Mouse (Mus musculus): Measurements from ENCODE around the gene Mical3. TPM values are rescaled to one million over a fixed set of nuclear protein-coding genes. Genes with fewer than 3 reads are reported as not detected.

The Mical3 gene
- 8.9 and 11.5 TPM in 2 replicates for polyA plus RNA-seq (2015; fragmentation: Nextera tagmentation; extraction: Ambion mirVana)

DNA sequence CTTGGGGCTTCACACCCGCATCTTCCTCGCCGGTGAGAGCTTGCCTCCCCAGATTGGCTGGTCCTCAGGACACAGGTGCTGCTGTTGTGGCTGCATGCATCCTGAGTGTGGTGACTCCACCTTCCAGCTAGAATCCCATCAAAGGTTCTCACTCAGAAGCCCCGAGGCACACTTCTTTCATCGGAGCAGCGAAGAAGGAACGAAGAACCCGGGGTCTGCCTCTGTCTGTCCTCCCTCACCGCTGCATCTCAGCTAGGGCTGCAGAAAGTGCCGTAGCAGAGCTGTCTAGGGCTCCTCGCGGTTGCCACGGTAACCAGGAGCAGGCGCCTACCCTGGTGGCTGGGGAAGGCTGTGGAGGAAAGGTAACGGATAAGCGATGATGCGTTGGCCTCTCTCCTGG lies at the start of gene Mical3:
Mical3 (minus strand) TSS at position 227 of the 400 bp plus-strand sequence.
- 2% methylated on average over 17 of the region's 17 CpGs for WGBS
- H3K36me3 ChIP-seq (ENCODE audit: control insufficient read depth, insufficient read depth, low read length) = no peaks in the 10 kb centered on the region
- peak within 1 kb of the TSS; percentile 66 for H3K9ac ChIP-seq (ENCODE audit: low read length)
- H3K4me1 ChIP-seq (ENCODE audit: control insufficient read depth, insufficient read depth, low read length) = peaks cover 5% of the 10 kb centered on the region; the same call in 1 of the 2 replicates
- H3K27me3 ChIP-seq (ENCODE audit: control insufficient read depth, insufficient read depth, low read length) = 0 out of 2 replicates have a peak, but pooled peaks cover 6% of the 10 kb centered on the region
- no peak within 1 kb of the TSS for H3K27ac ChIP-seq (ENCODE audit: low read length)
- no peak for ATAC-seq (ENCODE audit: insufficient read depth, low FRiP score)
- H3K4me3 ChIP-seq (replicated peaks; ENCODE audit: low read length) = peak within 1 kb of the TSS; percentile 49
- H3K4me2 ChIP-seq (ENCODE audit: low read depth, low read length) = peak within 1 kb of the TSS; percentile 85
- H3K9me3 ChIP-seq (replicated peaks; ENCODE audit: control insufficient read depth, low read length) = no peaks in the 10 kb centered on the region

- no peak overlapping the region for H3K9ac ChIP-seq (ENCODE audit: low read length)
- WGBS = 76% methylated on average over 7 of the region's 7 CpGs
- no peak overlapping the region for H3K27ac ChIP-seq (ENCODE audit: low read length)
- H3K36me3 ChIP-seq (ENCODE audit: control insufficient read depth, insufficient read depth, low read length) = no peaks in the 10 kb centered on the region
- peaks cover 22% of the 10 kb centered on the region for H3K4me1 ChIP-seq (ENCODE audit: control insufficient read depth, insufficient read depth, low read length)
- no peak overlapping the region for H3K4me3 ChIP-seq (replicated peaks; ENCODE audit: low read length)
- no peak for ATAC-seq (ENCODE audit: insufficient read depth, low FRiP score)
- no peaks in the 10 kb centered on the region for H3K9me3 ChIP-seq (replicated peaks; ENCODE audit: control insufficient read depth, low read length)
- H3K4me2 ChIP-seq (ENCODE audit: low read depth, low read length) = no peak overlapping the region
- no peaks in the 10 kb centered on the region for H3K27me3 ChIP-seq (ENCODE audit: control insufficient read depth, insufficient read depth, low read length)
These were observed 49.0 kb upstream of the Mical3 start for GRCm38 (mm10) chr6:121179846-121180245.

DNA sequence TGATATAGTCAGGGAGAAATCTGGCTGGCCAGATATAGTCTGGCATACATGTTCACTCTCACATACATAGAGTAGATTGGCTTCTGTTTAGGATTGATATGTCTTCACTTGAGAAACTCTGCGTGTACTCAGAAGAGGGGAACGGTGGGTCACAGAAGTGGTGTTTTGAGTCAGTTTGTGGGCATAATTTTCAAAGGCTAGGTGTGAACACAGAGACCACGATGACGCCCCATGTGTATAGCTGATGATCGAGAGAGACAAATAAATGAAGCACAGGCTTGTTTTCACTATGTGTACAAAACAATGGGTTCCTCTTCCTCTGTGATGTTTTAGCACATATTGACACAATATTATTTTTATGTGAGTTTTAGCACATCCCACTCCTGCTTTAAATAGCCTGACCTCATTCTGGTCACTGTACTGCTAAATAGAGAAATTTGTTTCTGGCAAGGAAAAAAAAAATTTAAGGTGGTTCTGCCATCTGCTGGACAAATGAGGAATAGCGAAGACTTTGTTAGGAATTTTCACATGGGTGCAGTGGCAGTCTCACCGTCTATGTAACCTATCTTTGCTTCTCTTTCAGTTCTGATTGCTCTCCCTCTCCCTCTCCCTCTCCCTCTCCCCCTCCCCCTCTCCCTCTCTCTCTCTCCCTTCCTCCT lies 48.0 kb upstream of the Mical3 start:
- Histone ChIP-seq H3K4me2 (ENCODE audit: low read depth, low read length) (no peak overlapping the region), H3K9me3 (replicated peaks; ENCODE audit: control insufficient read depth, low read length) (no peaks in the 10 kb centered on the region), H3K27me3 (ENCODE audit: control insufficient read depth, insufficient read depth, low read length) (no peaks in the 10 kb centered on the region), H3K9ac (ENCODE audit: low read length) (no peak overlapping the region; the same call in 1 of the 2 replicates), H3K4me3 (replicated peaks; ENCODE audit: low read length) (no peak overlapping the region), H3K27ac (ENCODE audit: low read length) (no peak overlapping the region), H3K4me1 (ENCODE audit: control insufficient read depth, insufficient read depth, low read length) (0 out of 2 replicates have a peak, but pooled peaks cover 17% of the 10 kb centered on the region), H3K36me3 (ENCODE audit: control insufficient read depth, insufficient read depth, low read length) (no peaks in the 10 kb centered on the region)
- no peak for ATAC-seq (ENCODE audit: insufficient read depth, low FRiP score)
- WGBS = 60% methylated on average over 7 of the region's 7 CpGs

GRCm38 (mm10) chr6:121177118-121177708 lies 46.4 kb upstream of the Mical3 start:
- H3K27me3 ChIP-seq (ENCODE audit: control insufficient read depth, insufficient read depth, low read length) = no peaks in the 10 kb centered on the region
- 80% methylated on average over 7 of the region's 7 CpGs for WGBS
- H3K9ac ChIP-seq (ENCODE audit: low read length) = no peak overlapping the region
- H3K9me3 ChIP-seq (replicated peaks; ENCODE audit: control insufficient read depth, low read length) = no peaks in the 10 kb centered on the region
- no peaks in the 10 kb centered on the region for H3K36me3 ChIP-seq (ENCODE audit: control insufficient read depth, insufficient read depth, low read length)
- 0 out of 2 replicates have a peak, but pooled peaks cover 17% of the 10 kb centered on the region for H3K4me1 ChIP-seq (ENCODE audit: control insufficient read depth, insufficient read depth, low read length)
- ATAC-seq (ENCODE audit: insufficient read depth, low FRiP score) = no peak
- H3K4me3 ChIP-seq (replicated peaks; ENCODE audit: low read length) = no peak overlapping the region
- H3K27ac ChIP-seq (ENCODE audit: low read length) = peak overlapping the region; percentile 96
- no peak overlapping the region for H3K4me2 ChIP-seq (ENCODE audit: low read depth, low read length)

- no peaks in the 10 kb centered on the region for H3K27me3 ChIP-seq (ENCODE audit: control insufficient read depth, insufficient read depth, low read length)
- peak overlapping the region; percentile 96 for H3K27ac ChIP-seq (ENCODE audit: low read length)
- peak overlapping the region; percentile 23; the same call in 1 of the 2 replicates for H3K9ac ChIP-seq (ENCODE audit: low read length)
- H3K4me3 ChIP-seq (replicated peaks; ENCODE audit: low read length) = no peak overlapping the region
- 51% methylated on average over 4 of the region's 4 CpGs for WGBS
- peak overlapping the region; percentile 37; the same call in 1 of the 2 replicates for H3K4me2 ChIP-seq (ENCODE audit: low read depth, low read length)
- H3K4me1 ChIP-seq (ENCODE audit: control insufficient read depth, insufficient read depth, low read length) = 0 out of 2 replicates have a peak, but pooled peaks cover 17% of the 10 kb centered on the region
- H3K36me3 ChIP-seq (ENCODE audit: control insufficient read depth, insufficient read depth, low read length) = no peaks in the 10 kb centered on the region
- ATAC-seq (ENCODE audit: insufficient read depth, low FRiP score) = no peak
- no peaks in the 10 kb centered on the region for H3K9me3 ChIP-seq (replicated peaks; ENCODE audit: control insufficient read depth, low read length)
These were observed 45.9 kb upstream of the Mical3 start for GRCm38 (mm10) chr6:121176731-121177098.

GRCm38 (mm10) chr6:121176011-121176730 lies 45.4 kb upstream of the Mical3 start:
- 43% methylated on average over 14 of the region's 14 CpGs for WGBS
- Histone ChIP-seq H3K27me3 (ENCODE audit: control insufficient read depth, insufficient read depth, low read length) (no peaks in the 10 kb centered on the region), H3K36me3 (ENCODE audit: control insufficient read depth, insufficient read depth, low read length) (no peaks in the 10 kb centered on the region), H3K4me2 (ENCODE audit: low read depth, low read length) (peak overlapping the region; percentile 37; the same call in 1 of the 2 replicates), H3K27ac (ENCODE audit: low read length) (peak overlapping the region; percentile 96), H3K4me3 (replicated peaks; ENCODE audit: low read length) (peak overlapping the region; percentile 12; the same call in 1 of the 2 replicates), H3K9me3 (replicated peaks; ENCODE audit: control insufficient read depth, low read length) (no peaks in the 10 kb centered on the region), H3K9ac (ENCODE audit: low read length) (peak overlapping the region; percentile 23; the same call in 1 of the 2 replicates), H3K4me1 (ENCODE audit: control insufficient read depth, insufficient read depth, low read length) (0 out of 2 replicates have a peak, but pooled peaks cover 17% of the 10 kb centered on the region)
- peak; percentile 83 for ATAC-seq (ENCODE audit: insufficient read depth, low FRiP score)

DNA sequence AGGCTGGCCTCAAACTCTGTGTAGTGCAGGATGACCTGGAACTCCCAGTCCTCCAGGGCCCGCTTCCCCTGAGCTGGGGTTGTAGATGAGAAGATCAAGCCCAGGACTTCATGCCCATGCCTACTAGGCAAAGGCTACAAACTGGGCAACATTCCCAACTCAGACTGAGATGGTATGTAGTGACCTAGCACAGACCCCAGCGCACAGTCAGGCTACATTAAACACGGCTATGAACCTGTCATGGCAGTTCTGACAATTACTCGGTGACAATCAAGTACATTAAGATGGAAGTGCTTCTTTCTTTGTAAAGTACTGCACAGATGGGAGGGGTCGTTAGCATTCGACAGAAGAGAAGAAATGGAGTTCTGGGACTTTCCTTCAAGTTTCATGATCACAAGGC lies 44.0 kb upstream of the Mical3 start:
- H3K4me1 ChIP-seq (ENCODE audit: control insufficient read depth, insufficient read depth, low read length) = 0 out of 2 replicates have a peak, but pooled peaks cover 17% of the 10 kb centered on the region
- H3K4me3 ChIP-seq (replicated peaks; ENCODE audit: low read length) = no peak overlapping the region
- H3K27me3 ChIP-seq (ENCODE audit: control insufficient read depth, insufficient read depth, low read length) = no peaks in the 10 kb centered on the region
- no peaks in the 10 kb centered on the region for H3K9me3 ChIP-seq (replicated peaks; ENCODE audit: control insufficient read depth, low read length)
- H3K4me2 ChIP-seq (ENCODE audit: low read depth, low read length) = no peak overlapping the region
- H3K9ac ChIP-seq (ENCODE audit: low read length) = no peak overlapping the region
- H3K36me3 ChIP-seq (ENCODE audit: control insufficient read depth, insufficient read depth, low read length) = no peaks in the 10 kb centered on the region
- no peak overlapping the region for H3K27ac ChIP-seq (ENCODE audit: low read length)
- WGBS = 92% methylated on average over 6 of the region's 6 CpGs
- no peak for ATAC-seq (ENCODE audit: insufficient read depth, low FRiP score)

DNA sequence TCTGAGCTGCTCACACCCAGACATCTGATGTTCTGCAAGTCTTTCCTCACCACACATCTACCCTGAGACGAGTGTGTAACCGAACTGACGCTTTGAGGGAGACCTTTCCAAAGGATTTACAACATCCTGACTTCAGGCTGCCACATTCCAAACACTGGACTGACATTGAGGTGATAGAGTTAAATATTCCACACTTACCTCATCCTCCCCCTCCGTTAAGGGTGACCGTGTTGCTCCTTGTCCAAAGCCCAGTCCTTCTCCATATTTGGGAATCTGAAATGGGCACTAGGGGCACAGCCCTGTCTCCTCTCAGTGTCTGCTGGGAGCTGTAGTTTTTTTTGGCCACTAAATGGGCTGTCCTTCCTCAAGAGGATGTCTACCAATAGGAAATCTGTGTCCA lies 42.7 kb upstream of the Mical3 start:
- peak overlapping the region; percentile 45 for H3K9ac ChIP-seq (ENCODE audit: low read length)
- no peaks in the 10 kb centered on the region for H3K36me3 ChIP-seq (ENCODE audit: control insufficient read depth, insufficient read depth, low read length)
- H3K9me3 ChIP-seq (replicated peaks; ENCODE audit: control insufficient read depth, low read length) = no peaks in the 10 kb centered on the region
- 0 out of 2 replicates have a peak overlapping the region, but pooled peaks have one; percentile 28 for H3K4me2 ChIP-seq (ENCODE audit: low read depth, low read length)
- WGBS = 49% methylated on average over 5 of the region's 5 CpGs
- peak overlapping the region; percentile 16; the same call in 1 of the 2 replicates for H3K27ac ChIP-seq (ENCODE audit: low read length)
- no peak overlapping the region for H3K4me3 ChIP-seq (replicated peaks; ENCODE audit: low read length)
- H3K27me3 ChIP-seq (ENCODE audit: control insufficient read depth, insufficient read depth, low read length) = no peaks in the 10 kb centered on the region
- ATAC-seq (ENCODE audit: insufficient read depth, low FRiP score) = no peak
- 0 out of 2 replicates have a peak, but pooled peaks cover 17% of the 10 kb centered on the region for H3K4me1 ChIP-seq (ENCODE audit: control insufficient read depth, insufficient read depth, low read length)
